Mouse (Mus musculus) midbrain, embryonic 15.5 days (tissue): ENCODE results near the gene Boc. TPM values are rescaled to one million over a fixed set of nuclear protein-coding genes. Genes with fewer than 3 reads are reported as not detected.
A peak's percentile ranks its signal among the peaks of the same experiment; 100 is the strongest.

Experiments used
- ATAC-seq: fragments of 200-750 bp; cut with Nextera tagmentation; replicated peaks from 2 replicates; pipeline ENCODE4 v1.8.0; 2017; ENCODE audit warnings: moderate TSS enrichment
- H3K27ac ChIP-seq: fragments of 300-500 bp; sonication (generic); 2 replicates; pipeline ENCODE4 v1.5.1; 2015; ENCODE audit warnings: mild to moderate bottlenecking, inconsistent platforms
- H3K27me3 ChIP-seq: fragments of 300-500 bp; sonication (generic); replicated peaks from 2 replicates; pipeline ENCODE4 v1.6.1; 2015; ENCODE audit warnings: inconsistent platforms
- H3K36me3 ChIP-seq: fragments of 300-500 bp; sonication (generic); replicated peaks from 2 replicates; pipeline ENCODE4 v1.6.1; 2015; ENCODE audit warnings: inconsistent platforms
- H3K4me1 ChIP-seq: fragments of 300-500 bp; sonication (generic); 2 replicates; pipeline ENCODE4 v1.6.1; 2015; ENCODE audit warnings: inconsistent platforms
- H3K4me2 ChIP-seq: fragments of 300-500 bp; sonication (generic); 2 replicates; pipeline ENCODE4 v1.6.1; 2015; ENCODE audit warnings: inconsistent platforms, mild to moderate bottlenecking, moderate library complexity
- H3K4me3 ChIP-seq: fragments of 300-500 bp; sonication (generic); 2 replicates; pipeline ENCODE4 v1.5.1; 2015; ENCODE audit warnings: mild to moderate bottlenecking, inconsistent platforms
- H3K9ac ChIP-seq: fragments of 300-500 bp; sonication (generic); 2 replicates; pipeline ENCODE4 v1.6.1; 2015; ENCODE audit warnings: mild to moderate bottlenecking, inconsistent platforms
- H3K9me3 ChIP-seq: fragments of 300-500 bp; sonication (generic); 2 replicates; pipeline ENCODE4 v1.6.1; 2016; ENCODE audit warnings: inconsistent platforms
- WGBS: fragments of 180-500 bp; shearing (Covaris S2); methylation state at CpG from one replicate; pipeline ENCODE4 v1.1.7; 2015; ENCODE audit warnings: mixed read lengths; 5-methylcytosine and 5-hydroxymethylcytosine counted together
- polyA plus RNA-seq: library from polyadenylated mRNA; unstranded; fragments of >200 nt; fragmentation: Nextera tagmentation; extraction: Ambion mirVana; gene quantifications from 2 replicates; pipeline ENCODE4 v1.2.1, GENCODE M21; 2015

Gene Boc
- polyA plus RNA-seq, 1 experiment from 2014 or later, result 11.7 TPM

GRCm38 (mm10) chr16:44564359-44564758 is 5.7 kb upstream of the Boc start:
- Histone ChIP-seq H3K4me1 (peaks cover 16% of the 10 kb centered on the region), H3K4me2 (no peak overlapping the region), H3K27ac (no peak overlapping the region), H3K9ac (no peak overlapping the region), H3K4me3 (no peak overlapping the region), H3K27me3 (no peaks in the 10 kb centered on the region), H3K9me3 (no peaks in the 10 kb centered on the region), H3K36me3 (no peaks in the 10 kb centered on the region)
- ATAC-seq, result no peak
- 68% methylated on average over 8 of the region's 8 CpGs for WGBS

- no peak overlapping the region for H3K27ac ChIP-seq
- H3K4me1 ChIP-seq, result peaks cover 26% of the 10 kb centered on the region
- H3K4me2 ChIP-seq, result no peak overlapping the region
- no peaks in the 10 kb centered on the region for H3K9me3 ChIP-seq
- no peak for ATAC-seq
- H3K9ac ChIP-seq, result no peak overlapping the region
- H3K4me3 ChIP-seq, result no peak overlapping the region
- H3K27me3 ChIP-seq, result no peaks in the 10 kb centered on the region
- H3K36me3 ChIP-seq, result no peaks in the 10 kb centered on the region
- WGBS, result 71% methylated on average over 3 of the region's 3 CpGs
These were observed 3.4 kb upstream of the Boc start for GRCm38 (mm10) chr16:44562061-44562460.

GRCm38 (mm10) chr16:44560214-44560613 is 1.5 kb upstream of the Boc start:
- Histone ChIP-seq H3K4me3 (no peak overlapping the region), H3K27ac (no peak overlapping the region), H3K9ac (no peak overlapping the region), H3K27me3 (no peaks in the 10 kb centered on the region), H3K4me1 (peaks cover 24% of the 10 kb centered on the region), H3K4me2 (no peak overlapping the region), H3K9me3 (no peaks in the 10 kb centered on the region), H3K36me3 (no peaks in the 10 kb centered on the region)
- 11% methylated on average over 1 of the region's 1 CpGs for WGBS
- ATAC-seq, result no peak

DNA sequence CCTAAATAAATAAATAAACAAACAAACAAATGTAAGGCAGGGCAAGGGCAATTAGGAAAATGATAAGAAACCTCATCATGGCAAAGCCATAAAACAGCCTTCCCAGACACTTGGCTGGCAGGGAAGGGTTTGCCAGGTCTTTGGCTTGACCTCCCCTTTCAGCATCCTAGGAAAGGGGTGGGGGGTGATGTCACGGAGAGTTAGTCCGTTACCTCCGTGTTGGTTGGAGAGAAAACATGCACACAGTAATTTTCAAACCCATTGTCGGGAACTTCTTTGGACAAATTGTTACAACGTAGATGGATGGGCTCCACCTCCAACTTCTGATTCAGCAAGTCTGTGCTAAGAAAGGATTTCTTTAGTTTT is 616 bp upstream of the Boc start:
- Histone ChIP-seq H3K9ac (no peak overlapping the region), H3K36me3 (no peaks in the 10 kb centered on the region), H3K27ac (no peak overlapping the region), H3K4me1 (peaks cover 17% of the 10 kb centered on the region), H3K4me2 (peak overlapping the region; percentile 87), H3K4me3 (peak overlapping the region; percentile 68), H3K27me3 (no peaks in the 10 kb centered on the region), H3K9me3 (no peaks in the 10 kb centered on the region)
- no peak for ATAC-seq
- 10% methylated on average over 5 of the region's 5 CpGs for WGBS

- WGBS, result under 1% methylated on average over 47 of the region's 47 CpGs
- peak overlapping the region; percentile 50 for H3K9ac ChIP-seq
- H3K9me3 ChIP-seq, result no peaks in the 10 kb centered on the region
- H3K27ac ChIP-seq, result peak overlapping the region; percentile 77
- no peaks in the 10 kb centered on the region for H3K36me3 ChIP-seq
- no peaks in the 10 kb centered on the region for H3K27me3 ChIP-seq
- peaks cover 20% of the 10 kb centered on the region for H3K4me1 ChIP-seq
- peak overlapping the region; percentile 68 for H3K4me3 ChIP-seq
- ATAC-seq, result peak; percentile 75
- H3K4me2 ChIP-seq, result peak overlapping the region; percentile 87
These were observed 831 bp downstream of the Boc start for GRCm38 (mm10) chr16:44557661-44558470.

- Histone ChIP-seq H3K4me1 (peaks cover 22% of the 10 kb centered on the region), H3K27me3 (no peaks in the 10 kb centered on the region), H3K4me2 (peak overlapping the region; percentile 87), H3K36me3 (no peaks in the 10 kb centered on the region), H3K9me3 (no peaks in the 10 kb centered on the region), H3K4me3 (peak overlapping the region; percentile 68), H3K27ac (peak overlapping the region; percentile 77), H3K9ac (peak overlapping the region; percentile 50; the same call in 1 of the 2 replicates)
- no peak for ATAC-seq
- 19% methylated on average over 7 of the region's 7 CpGs for WGBS
These were observed 1.6 kb downstream of the Boc start for GRCm38 (mm10) chr16:44557084-44557483.

GRCm38 (mm10) chr16:44555791-44556709 is 2.6 kb downstream of the Boc start:
- Histone ChIP-seq H3K27ac (peak overlapping the region; percentile 10; the same call in 1 of the 2 replicates), H3K27me3 (no peaks in the 10 kb centered on the region), H3K4me1 (peaks cover 31% of the 10 kb centered on the region), H3K9ac (no peak overlapping the region), H3K4me2 (peak overlapping the region; percentile 87), H3K9me3 (no peaks in the 10 kb centered on the region), H3K4me3 (peak overlapping the region; percentile 68), H3K36me3 (no peaks in the 10 kb centered on the region)
- ATAC-seq, result no peak
- WGBS, result 35% methylated on average over 9 of the region's 9 CpGs

- Histone ChIP-seq H3K27ac (no peak overlapping the region), H3K36me3 (no peaks in the 10 kb centered on the region), H3K4me3 (peak overlapping the region; percentile 2; the same call in 1 of the 2 replicates), H3K4me2 (peak overlapping the region; percentile 27), H3K9ac (no peak overlapping the region), H3K27me3 (no peaks in the 10 kb centered on the region), H3K9me3 (no peaks in the 10 kb centered on the region), H3K4me1 (peaks cover 44% of the 10 kb centered on the region)
- no peak for ATAC-seq
- WGBS, result 40% methylated on average over 8 of the region's 8 CpGs
These were observed 4.8 kb downstream of the Boc start for GRCm38 (mm10) chr16:44553861-44554260.

DNA sequence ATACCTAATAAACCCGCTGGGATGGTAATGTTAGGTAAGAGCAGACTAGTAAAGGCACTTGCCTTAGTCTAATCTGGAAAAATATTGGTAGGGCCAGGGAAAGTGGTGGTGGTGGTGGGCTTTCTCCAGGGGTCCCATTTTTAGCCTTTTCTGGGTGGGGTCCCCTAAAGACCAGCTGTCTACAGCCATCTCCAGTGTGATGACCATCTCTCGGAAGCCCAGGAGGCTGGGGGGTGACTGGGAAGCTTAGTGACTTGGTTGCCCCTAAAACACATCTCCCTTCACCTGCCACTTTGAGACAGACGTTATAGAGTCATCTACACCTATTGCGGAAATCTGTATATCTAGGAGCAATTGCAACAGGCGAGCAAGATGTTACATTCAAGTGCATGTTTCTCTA is 6.0 kb downstream of the Boc start:
- Histone ChIP-seq H3K9me3 (no peaks in the 10 kb centered on the region), H3K27ac (0 out of 2 replicates have a peak overlapping the region, but pooled peaks have one; percentile 12), H3K36me3 (no peaks in the 10 kb centered on the region), H3K27me3 (no peaks in the 10 kb centered on the region), H3K4me1 (peaks cover 42% of the 10 kb centered on the region), H3K9ac (no peak overlapping the region), H3K4me2 (no peak overlapping the region), H3K4me3 (no peak overlapping the region)
- ATAC-seq, result no peak
- 70% methylated on average over 5 of the region's 5 CpGs for WGBS

DNA sequence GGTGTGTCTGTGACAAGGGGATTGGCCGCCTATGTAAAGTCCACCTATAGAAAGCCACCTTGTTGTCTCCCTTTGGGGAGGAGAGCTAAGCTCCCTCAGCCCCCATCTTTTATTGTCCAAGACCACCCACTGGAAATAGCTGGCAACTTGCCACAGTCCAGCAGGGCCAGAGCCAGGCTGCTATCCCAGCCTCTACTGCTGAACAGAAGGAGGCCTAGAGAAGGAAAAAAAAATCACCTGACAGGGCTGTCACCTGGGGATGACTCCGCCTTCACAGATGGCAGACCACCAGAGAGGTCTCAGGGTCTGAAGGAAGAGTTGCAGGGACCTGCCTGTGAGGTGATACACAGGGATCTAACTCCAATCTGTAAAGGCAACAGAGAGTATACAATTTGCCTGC is 6.7 kb downstream of the Boc start:
- Histone ChIP-seq H3K27ac (0 out of 2 replicates have a peak overlapping the region, but pooled peaks have one; percentile 57), H3K9me3 (no peaks in the 10 kb centered on the region), H3K36me3 (no peaks in the 10 kb centered on the region), H3K4me1 (peaks cover 41% of the 10 kb centered on the region), H3K4me3 (no peak overlapping the region), H3K27me3 (no peaks in the 10 kb centered on the region), H3K4me2 (no peak overlapping the region), H3K9ac (no peak overlapping the region)
- WGBS, result 48% methylated on average over 2 of the region's 2 CpGs
- ATAC-seq, result 0 out of 2 replicates have a peak, but pooled peaks have one; percentile 13

- H3K36me3 ChIP-seq, result no peaks in the 10 kb centered on the region
These were observed 7.2 kb downstream of the Boc start for GRCm38 (mm10) chr16:44551491-44551890.

DNA sequence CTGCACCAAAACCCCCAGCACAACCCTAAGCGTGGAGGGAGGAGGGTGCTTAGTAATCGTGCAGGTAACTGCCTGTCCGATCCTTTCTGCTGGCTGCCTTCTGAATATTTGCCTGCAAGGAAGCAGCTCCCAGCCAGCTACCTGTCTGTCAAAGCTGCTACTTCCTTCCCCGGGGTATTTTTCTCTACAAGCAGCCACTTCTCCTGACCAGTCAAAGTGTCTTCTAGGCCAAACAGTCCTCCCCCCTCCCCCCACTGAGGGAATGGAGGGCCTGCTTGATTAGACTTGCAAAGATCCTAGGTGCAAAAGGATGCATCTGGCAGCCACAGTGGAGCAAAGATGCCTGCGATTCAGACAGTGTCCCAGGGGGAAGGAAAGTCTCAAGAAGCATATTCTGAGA is 7.9 kb downstream of the Boc start:
- H3K4me3 ChIP-seq, result no peak overlapping the region
- H3K27me3 ChIP-seq, result no peaks in the 10 kb centered on the region
- H3K4me2 ChIP-seq, result peak overlapping the region; percentile 29; the same call in 1 of the 2 replicates
- peak overlapping the region; percentile 35; the same call in 1 of the 2 replicates for H3K27ac ChIP-seq
- ATAC-seq, result peak; percentile 28
- no peaks in the 10 kb centered on the region for H3K36me3 ChIP-seq
- 10% methylated on average over 5 of the region's 5 CpGs for WGBS
- H3K9ac ChIP-seq, result no peak overlapping the region
- peaks cover 41% of the 10 kb centered on the region for H3K4me1 ChIP-seq
- no peaks in the 10 kb centered on the region for H3K9me3 ChIP-seq

More at GRCm38 (mm10) chr16:44551491-44551890, 7.2 kb downstream of the Boc start:
- Histone ChIP-seq H3K9ac (no peak overlapping the region), H3K4me3 (no peak overlapping the region), H3K4me2 (no peak overlapping the region), H3K9me3 (no peaks in the 10 kb centered on the region), H3K4me1 (peaks cover 41% of the 10 kb centered on the region), H3K27me3 (no peaks in the 10 kb centered on the region), H3K27ac (peak overlapping the region; percentile 57; the same call in 1 of the 2 replicates)
- 0 out of 2 replicates have a peak, but pooled peaks have one; percentile 21 for ATAC-seq
- WGBS, result 27% methylated on average over 5 of the region's 5 CpGs
